Mouse (Mus musculus) neural tube, embryonic 10.5 days (tissue): ENCODE results near the gene Tank.
A peak's percentile ranks its signal among the peaks of the same experiment; 100 is the strongest.

ENCODE experiments used
- DNase-seq: peaks from one replicate; pipeline ENCODE4 v3.0.0-alpha.2; 2017; ENCODE audit warnings: low spot score; ENCODE audit errors: extremely low spot score

The Tank gene

GRCm38 (mm10) chr2:61580091-61580490 lies 1.7 kb downstream of the Tank start:
- no peak for DNase-seq

- DNase-seq: no peak
Measured at GRCm38 (mm10) chr2:61580555-61581080, 2.2 kb downstream of the Tank start.

- no peak for DNase-seq
Measured at GRCm38 (mm10) chr2:61582578-61583315, 4.4 kb downstream of the Tank start.

GRCm38 (mm10) chr2:61585447-61585846 lies 7.1 kb downstream of the Tank start:
- no peak for DNase-seq

- no peak for DNase-seq
Measured at GRCm38 (mm10) chr2:61586166-61586565, 7.8 kb downstream of the Tank start.

GRCm38 (mm10) chr2:61590751-61591150 lies 12.4 kb downstream of the Tank start:
- no peak for DNase-seq

GRCm38 (mm10) chr2:61592095-61592494 lies 13.7 kb downstream of the Tank start:
- DNase-seq: no peak

GRCm38 (mm10) chr2:61592699-61593029 lies 14.3 kb downstream of the Tank start:
- DNase-seq: no peak

GRCm38 (mm10) chr2:61593030-61593811 lies 14.8 kb downstream of the Tank start:
- peak; percentile 97 for DNase-seq

- no peak for DNase-seq
Measured at GRCm38 (mm10) chr2:61593871-61594304, 15.5 kb downstream of the Tank start.

- no peak for DNase-seq
Measured at GRCm38 (mm10) chr2:61599730-61600129, 21.3 kb downstream of the Tank start.

GRCm38 (mm10) chr2:61603461-61603860 lies 25.1 kb downstream of the Tank start:
- DNase-seq: no peak

GRCm38 (mm10) chr2:61606942-61607341 lies 28.6 kb downstream of the Tank start:
- DNase-seq: no peak

- DNase-seq: no peak
Measured at GRCm38 (mm10) chr2:61623996-61624395, 45.6 kb downstream of the Tank start.

- no peak for DNase-seq
Measured at GRCm38 (mm10) chr2:61630864-61631555, 52.6 kb downstream of the Tank start.

GRCm38 (mm10) chr2:61635099-61635498 lies 56.7 kb downstream of the Tank start:
- DNase-seq: no peak

- no peak for DNase-seq
Measured at GRCm38 (mm10) chr2:61638182-61638581, 59.8 kb downstream of the Tank start.

GRCm38 (mm10) chr2:61642452-61643368 lies 64.3 kb downstream of the Tank start:
- peak; percentile 23 for DNase-seq

- no peak for DNase-seq
Measured at GRCm38 (mm10) chr2:61651206-61651605, 72.8 kb downstream of the Tank start.

GRCm38 (mm10) chr2:61651640-61652039 lies 73.3 kb downstream of the Tank start:
- no peak for DNase-seq

- DNase-seq: no peak
Measured at GRCm38 (mm10) chr2:61655046-61655381, 76.6 kb downstream of the Tank start.
